Mouse (Mus musculus) bone marrow, adult 2 months (tissue): Measurements from ENCODE around the gene Raf1. TPM values are rescaled to one million over a fixed set of nuclear protein-coding genes. Genes with fewer than 3 reads are reported as not detected.

ENCODE experiments used
- H3K27ac ChIP-seq: fragments of 200-500 bp; 2 replicates; pipeline ENCODE4 v1.5.1; 2012; ENCODE audit warnings: low read depth, mild to moderate bottlenecking, control low read depth, inconsistent platforms, low read length; ENCODE audit not compliant: control insufficient read depth, poor library complexity, insufficient read depth
- H3K4me1 ChIP-seq: fragments of 200-500 bp; 2 replicates; pipeline ENCODE4 v1.6.1; 2011; ENCODE audit warnings: low read length; ENCODE audit not compliant: control insufficient read depth, insufficient read depth
- H3K4me3 ChIP-seq: fragments of 200-500 bp; replicated peaks from 2 replicates; pipeline ENCODE3; 2011; ENCODE audit warnings: mild to moderate bottlenecking, low read depth, low read length, control low read depth; ENCODE audit not compliant: control insufficient read depth
- CTCF ChIP-seq: fragments of 200-500 bp; IDR thresholded peaks from 2 replicates; pipeline ENCODE4 v1.5.1; 2011; ENCODE audit warnings: low read length, control low read depth; ENCODE audit not compliant: control insufficient read depth, insufficient read depth
- POLR2A ChIP-seq: fragments of 200-500 bp; IDR thresholded peaks from 2 replicates; pipeline ENCODE4 v1.6.1; 2011; ENCODE audit warnings: low read depth, mild to moderate bottlenecking, control low read depth, low read length, borderline replicate concordance; ENCODE audit not compliant: control insufficient read depth
- WGBS: fragments of 180-500 bp; shearing (Covaris S2); methylation state at CpG from one replicate; pipeline ENCODE4 v1.1.7; 2018; 5-methylcytosine and 5-hydroxymethylcytosine counted together
- polyA plus RNA-seq: library from polyadenylated mRNA; stranded (reverse); fragments of >200 nt; gene quantifications from 2 replicates; pipeline ENCODE4 v1.2.4, GENCODE M21; 2011; ENCODE audit warnings: low replicate concordance; ENCODE audit not compliant: missing spikeins, insufficient read depth, insufficient read length

Gene Raf1
- polyA plus RNA-seq, 1 experiment = 65.4 TPM

DNA sequence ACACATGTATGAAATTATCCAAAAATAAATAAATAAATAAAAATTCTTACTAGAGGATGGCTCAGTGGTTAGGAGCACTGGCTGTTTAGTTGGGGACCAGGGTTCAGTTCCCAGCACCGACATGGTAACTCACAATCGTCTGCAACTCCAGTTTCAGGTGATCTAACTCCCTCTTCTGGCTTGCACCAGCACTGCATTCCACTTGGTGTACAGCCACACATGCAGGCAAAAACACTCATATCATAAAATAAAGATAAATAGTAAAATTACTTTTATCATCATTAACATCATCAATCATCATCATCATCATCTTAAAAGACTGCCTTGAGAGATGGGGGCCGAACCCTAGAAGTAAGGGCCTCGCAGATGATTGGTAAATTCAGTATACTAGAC, 75.1 kb downstream of the Raf1 start:
- Histone ChIP-seq H3K4me1 (no peaks in the 10 kb centered on the region; the same call in 1 of the 2 replicates), H3K4me3 (peak overlapping the region; percentile 3), H3K27ac (no peak overlapping the region)
- no peak for TF ChIP-seq POLR2A
- WGBS = 58% methylated on average over 4 of the region's 4 CpGs

DNA sequence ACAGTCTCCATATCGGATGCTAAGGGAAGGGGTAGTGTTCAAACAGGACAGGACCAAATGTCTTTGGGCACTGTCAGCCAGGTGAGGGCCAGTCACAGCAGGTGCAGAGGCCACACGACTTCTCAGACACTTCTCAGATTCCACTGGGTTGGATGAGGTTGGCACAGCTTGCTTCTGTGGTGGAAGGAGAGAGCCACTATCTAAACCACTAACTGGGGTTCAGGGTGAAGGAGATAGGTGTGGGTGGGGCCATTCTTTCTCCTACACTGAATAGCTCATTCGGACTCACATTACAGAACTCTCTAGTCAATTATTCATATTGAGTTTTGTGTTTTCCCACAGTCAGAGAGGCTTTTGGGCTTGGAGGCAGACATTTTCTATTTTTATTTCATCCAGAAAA, 80.8 kb downstream of the Raf1 start:
- no peak overlapping the region for H3K4me3 ChIP-seq
- H3K27ac ChIP-seq = no peak overlapping the region
- no peaks in the 10 kb centered on the region for H3K4me1 ChIP-seq
- TF ChIP-seq POLR2A = no peak
- TF ChIP-seq CTCF = no peak
- WGBS = 67% methylated on average over 3 of the region's 3 CpGs

GRCm38 (mm10) chr6:115594463-115594862, 82.0 kb downstream of the Raf1 start:
- Histone ChIP-seq H3K4me1 (no peaks in the 10 kb centered on the region), H3K4me3 (no peak overlapping the region), H3K27ac (no peak overlapping the region)
- TF ChIP-seq POLR2A = no peak
- no peak for TF ChIP-seq CTCF
- WGBS = 14% methylated on average over 3 of the region's 3 CpGs

DNA sequence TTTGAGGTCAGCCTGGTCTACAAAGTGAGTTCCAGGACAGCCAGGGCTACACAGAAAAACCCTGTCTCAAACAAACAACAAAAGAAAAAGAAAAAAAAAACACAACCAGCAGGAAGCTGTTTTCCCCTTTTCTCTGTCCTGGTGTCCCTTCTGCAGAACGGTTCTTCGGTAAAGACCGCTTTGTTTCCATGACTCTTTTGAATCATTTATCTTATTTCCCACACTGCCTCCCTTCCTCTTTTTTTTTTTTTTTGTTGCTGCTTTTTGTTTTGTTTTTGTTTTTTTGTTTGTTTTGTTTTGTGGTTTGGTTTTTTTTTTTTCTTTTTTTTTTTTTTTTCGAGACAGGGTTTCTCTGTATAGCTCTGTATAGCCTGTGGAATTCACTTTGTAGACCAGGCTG, 83.2 kb downstream of the Raf1 start:
- no peak overlapping the region for H3K27ac ChIP-seq
- TF ChIP-seq CTCF (no peak), POLR2A (no peak)
- no peak overlapping the region for H3K4me3 ChIP-seq
- no peaks in the 10 kb centered on the region for H3K4me1 ChIP-seq
- WGBS = 63% methylated on average over 4 of the region's 4 CpGs

GRCm38 (mm10) chr6:115592458-115592857, 84.0 kb downstream of the Raf1 start, which contains the start of gene Mkrn2os:
TSS of gene Mkrn2os (minus strand) at chr6:115592576.
- TF ChIP-seq CTCF (no peak), POLR2A (no peak)
- no peaks in the 10 kb centered on the region for H3K4me1 ChIP-seq
- H3K27ac ChIP-seq = no peak within 1 kb of the TSS

DNA sequence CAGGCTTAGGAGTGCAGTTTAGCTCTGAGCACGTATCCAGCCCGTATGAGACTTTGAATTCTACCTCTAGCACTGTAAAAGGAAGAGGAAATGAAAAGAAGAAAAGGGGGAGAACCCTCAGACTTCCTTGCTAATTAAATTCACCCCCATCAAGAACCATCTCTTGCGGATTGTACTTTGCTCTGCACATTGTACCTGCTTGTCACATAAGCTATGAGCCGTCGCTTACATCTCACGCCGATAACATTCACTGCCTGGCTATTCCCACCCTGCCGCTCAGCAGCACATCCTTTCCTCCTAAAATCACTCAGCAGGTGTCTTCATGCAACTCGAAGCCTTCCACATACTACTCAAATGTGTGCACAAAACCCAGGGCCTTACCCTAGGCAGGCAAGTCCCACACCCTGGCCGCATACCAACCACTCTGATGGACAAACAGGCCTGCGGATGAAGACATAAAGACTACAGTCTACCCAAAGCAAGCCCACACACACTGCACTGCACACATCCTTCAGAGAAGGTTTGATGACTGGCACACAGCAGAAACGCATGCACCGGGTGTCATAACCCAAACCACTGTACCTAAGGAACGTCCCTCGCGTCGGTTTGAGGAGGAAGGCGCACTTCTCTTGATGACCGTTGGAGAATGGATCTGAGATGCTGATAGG, 84.6 kb downstream of the Raf1 start:
- H3K27ac ChIP-seq = no peak overlapping the region
- WGBS = 84% methylated on average over 19 of the region's 19 CpGs
- TF ChIP-seq POLR2A = no peak
- no peak for TF ChIP-seq CTCF
- H3K4me1 ChIP-seq = no peaks in the 10 kb centered on the region
- H3K4me3 ChIP-seq = no peak overlapping the region

More at GRCm38 (mm10) chr6:115592458-115592857, 84.0 kb downstream of the Raf1 start, which contains the start of gene Mkrn2os:
- H3K4me3 ChIP-seq = no peak within 1 kb of the TSS
- 76% methylated on average over 5 of the region's 5 CpGs for WGBS

GRCm38 (mm10) chr6:115586321-115586720, 90.1 kb downstream of the Raf1 start:
- Histone ChIP-seq H3K4me1 (no peaks in the 10 kb centered on the region), H3K27ac (no peak overlapping the region), H3K4me3 (no peak overlapping the region)
- WGBS = 87% methylated on average over 10 of the region's 10 CpGs
- TF ChIP-seq POLR2A (no peak), CTCF (no peak)

- Histone ChIP-seq H3K4me3 (no peak overlapping the region), H3K27ac (no peak overlapping the region), H3K4me1 (no peaks in the 10 kb centered on the region)
- TF ChIP-seq CTCF = no peak
- TF ChIP-seq POLR2A = no peak
- WGBS = 62% methylated on average over 3 of the region's 3 CpGs
Measured at GRCm38 (mm10) chr6:115584176-115584575, 92.3 kb downstream of the Raf1 start.
